Mouse (Mus musculus) limb, embryonic 10.5 days (tissue): Measurements from ENCODE around the gene Lrrc71. TPM values are rescaled to one million over a fixed set of nuclear protein-coding genes. Genes with fewer than 3 reads are reported as not detected.

ENCODE experiments used
- DNase-seq: peaks from one replicate; pipeline ENCODE4 v3.0.0-alpha.2; 2017; ENCODE audit warnings: low spot score
- H3K27ac ChIP-seq: fragments of 300-500 bp; sonication (generic); 2 replicates; pipeline ENCODE4 v1.5.1; 2016; ENCODE audit warnings: mild to moderate bottlenecking
- H3K27me3 ChIP-seq: fragments of 300-500 bp; sonication (generic); 2 replicates; pipeline ENCODE4 v1.6.1; 2016; ENCODE audit warnings: low read depth, mild to moderate bottlenecking; ENCODE audit not compliant: poor library complexity, severe bottlenecking
- H3K36me3 ChIP-seq: fragments of 300-500 bp; sonication (generic); 2 replicates; pipeline ENCODE4 v1.6.1; 2016; ENCODE audit warnings: mild to moderate bottlenecking, moderate library complexity
- H3K4me1 ChIP-seq: fragments of 300-500 bp; sonication (generic); 2 replicates; pipeline ENCODE4 v1.6.1; 2016
- H3K4me3 ChIP-seq: fragments of 300-500 bp; sonication (generic); 2 replicates; pipeline ENCODE4 v1.5.1; 2016; ENCODE audit warnings: mild to moderate bottlenecking, moderate library complexity
- H3K9me3 ChIP-seq: fragments of 300-500 bp; sonication (generic); replicated peaks from 2 replicates; pipeline ENCODE4 v1.6.1; 2016; ENCODE audit warnings: mild to moderate bottlenecking
- WGBS: fragments of 180-500 bp; shearing (Covaris S2); methylation state at CpG from one replicate; pipeline ENCODE4 v1.1.7; 2016; 5-methylcytosine and 5-hydroxymethylcytosine counted together
- polyA plus RNA-seq: library from polyadenylated mRNA; unstranded; fragments of >200 nt; fragmentation: Nextera tagmentation; extraction: Ambion mirVana; gene quantifications from 2 replicates; pipeline ENCODE4 v1.2.1, GENCODE M21; 2016

The Lrrc71 gene
- polyA plus RNA-seq, 1 experiment from 2014 or later = 0.43 TPM

DNA sequence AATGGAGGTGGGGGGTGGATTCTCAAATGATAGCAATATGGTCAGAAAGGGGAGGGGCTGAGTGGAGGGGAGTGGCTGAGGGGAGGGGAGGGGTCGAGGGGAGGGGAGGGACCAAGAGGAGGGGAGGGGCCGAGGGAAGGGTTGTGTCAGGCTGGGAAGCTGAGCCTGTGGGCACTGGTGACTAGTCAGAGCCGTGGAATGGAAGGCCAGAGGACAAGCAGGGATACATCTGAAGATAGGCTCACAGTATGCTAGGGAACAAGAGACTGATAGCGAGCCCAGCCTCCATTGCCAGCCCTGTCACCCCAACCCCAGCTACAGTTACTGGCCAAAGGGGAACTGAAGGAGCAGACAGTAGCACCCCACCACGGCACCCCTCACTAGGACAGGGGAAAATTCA, 10.2 kb upstream of the Lrrc71 start:
- no peak for DNase-seq
- no peaks in the 10 kb centered on the region for H3K9me3 ChIP-seq
- H3K36me3 ChIP-seq = peaks cover 42% of the 10 kb centered on the region
- peaks cover 46% of the 10 kb centered on the region for H3K27me3 ChIP-seq
- WGBS = 62% methylated on average over 3 of the region's 5 CpGs
- peak overlapping the region; percentile 66 for H3K27ac ChIP-seq
- no peak overlapping the region for H3K4me3 ChIP-seq
- H3K4me1 ChIP-seq = peaks cover 77% of the 10 kb centered on the region

DNA sequence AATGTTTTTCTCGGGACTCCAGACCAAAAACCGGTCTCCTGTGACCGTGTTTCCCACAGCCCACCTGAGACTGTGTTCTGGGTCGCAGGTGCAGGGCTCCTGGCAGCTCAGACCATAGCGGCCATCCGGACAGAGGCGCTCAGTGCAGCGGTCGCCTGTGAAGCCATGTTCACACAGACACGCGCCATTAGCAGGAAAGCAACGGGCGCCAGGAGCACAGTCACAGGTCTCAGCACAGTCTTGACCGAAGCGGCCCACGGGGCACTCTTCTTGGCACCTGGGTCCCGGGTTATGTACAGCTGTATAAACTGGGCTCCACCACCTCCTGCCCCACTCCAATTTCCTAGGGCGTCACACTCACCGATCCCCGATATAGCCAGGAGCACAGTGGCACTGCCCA, 8.1 kb upstream of the Lrrc71 start:
- H3K4me1 ChIP-seq = peaks cover 58% of the 10 kb centered on the region
- H3K27ac ChIP-seq = no peak overlapping the region; the same call in 1 of the 2 replicates
- peaks cover 56% of the 10 kb centered on the region for H3K27me3 ChIP-seq
- WGBS = 50% methylated on average over 20 of the region's 20 CpGs
- H3K4me3 ChIP-seq = no peak overlapping the region
- peaks cover 61% of the 10 kb centered on the region for H3K36me3 ChIP-seq
- no peaks in the 10 kb centered on the region for H3K9me3 ChIP-seq
- DNase-seq = no peak

DNA sequence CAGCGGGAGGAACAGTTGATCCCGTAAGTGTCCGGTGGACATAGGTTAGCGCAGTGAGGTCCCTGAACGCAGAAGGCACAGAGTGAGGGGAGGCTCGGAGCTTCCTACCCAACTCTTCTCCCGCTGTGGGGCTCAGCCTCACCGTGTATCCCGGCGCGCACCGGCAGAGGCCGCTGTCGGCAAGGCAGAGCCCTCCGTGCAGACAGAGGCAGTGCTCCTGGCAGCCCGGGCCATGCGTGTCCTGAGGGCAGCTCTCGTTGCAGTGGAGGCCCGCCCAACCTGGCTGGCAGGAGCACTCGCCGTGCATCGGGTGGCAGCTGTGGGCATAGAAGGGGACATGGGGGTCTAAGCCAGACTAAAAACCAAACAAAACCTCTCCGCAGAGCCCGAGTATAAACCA, 7.5 kb upstream of the Lrrc71 start:
- H3K4me3 ChIP-seq = no peak overlapping the region; the same call in 1 of the 2 replicates
- peak; percentile 92 for DNase-seq
- H3K9me3 ChIP-seq = no peaks in the 10 kb centered on the region
- no peak overlapping the region; the same call in 1 of the 2 replicates for H3K27ac ChIP-seq
- peaks cover 66% of the 10 kb centered on the region for H3K36me3 ChIP-seq
- peaks cover 57% of the 10 kb centered on the region for H3K27me3 ChIP-seq
- peaks cover 55% of the 10 kb centered on the region for H3K4me1 ChIP-seq
- WGBS = 3% methylated on average over 24 of the region's 24 CpGs

DNA sequence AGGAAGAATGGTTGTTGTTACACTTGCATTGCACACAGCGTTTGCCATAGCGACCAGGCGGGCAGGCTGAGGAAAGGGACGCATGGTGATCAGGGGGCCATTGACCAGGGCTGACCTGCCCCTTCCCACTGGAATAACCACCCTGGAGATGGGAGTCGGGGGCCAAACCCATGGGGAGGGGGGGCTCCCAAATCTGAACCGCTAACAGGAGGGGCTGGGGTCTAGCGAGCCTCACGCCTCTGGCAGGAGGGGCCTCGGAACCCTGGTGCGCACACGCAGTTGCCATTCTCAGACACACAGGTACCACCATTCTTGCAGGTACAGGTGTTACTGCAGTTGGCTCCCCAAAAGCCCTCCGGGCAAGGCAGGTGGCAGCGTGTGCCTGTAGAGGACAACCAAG, 5.4 kb upstream of the Lrrc71 start:
- peaks cover 37% of the 10 kb centered on the region for H3K4me1 ChIP-seq
- H3K27ac ChIP-seq = 0 out of 2 replicates have a peak overlapping the region, but pooled peaks have one; percentile 2
- WGBS = 82% methylated on average over 13 of the region's 13 CpGs
- DNase-seq = no peak
- H3K36me3 ChIP-seq = peaks cover 76% of the 10 kb centered on the region
- no peak overlapping the region for H3K4me3 ChIP-seq
- H3K9me3 ChIP-seq = no peaks in the 10 kb centered on the region
- peaks cover 73% of the 10 kb centered on the region for H3K27me3 ChIP-seq

DNA sequence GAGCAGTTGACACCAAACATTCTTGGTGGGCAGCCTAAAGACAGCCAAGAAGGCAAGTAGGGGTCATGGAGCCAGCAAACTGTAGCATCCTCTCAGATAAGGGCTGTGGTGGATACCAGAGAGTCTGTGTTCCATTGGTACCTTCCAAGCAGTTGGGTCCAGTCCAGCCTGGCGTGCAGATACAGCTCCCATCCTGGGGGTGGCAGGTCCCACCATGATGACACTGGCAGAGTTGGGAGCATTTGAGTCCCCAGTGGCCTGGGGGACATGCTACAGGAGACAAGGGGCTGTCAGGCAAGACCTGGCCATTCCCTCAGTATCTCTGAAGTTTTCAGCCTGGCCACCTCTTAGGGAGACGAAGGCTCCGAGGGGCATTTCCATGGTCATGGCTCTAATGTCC, 4.1 kb upstream of the Lrrc71 start:
- H3K4me3 ChIP-seq = no peak overlapping the region
- H3K36me3 ChIP-seq = peaks cover 63% of the 10 kb centered on the region
- DNase-seq = no peak
- H3K9me3 ChIP-seq = no peaks in the 10 kb centered on the region
- H3K27me3 ChIP-seq = peaks cover 76% of the 10 kb centered on the region
- no peak overlapping the region for H3K27ac ChIP-seq
- WGBS = 94% methylated on average over 3 of the region's 3 CpGs
- H3K4me1 ChIP-seq = peaks cover 31% of the 10 kb centered on the region

DNA sequence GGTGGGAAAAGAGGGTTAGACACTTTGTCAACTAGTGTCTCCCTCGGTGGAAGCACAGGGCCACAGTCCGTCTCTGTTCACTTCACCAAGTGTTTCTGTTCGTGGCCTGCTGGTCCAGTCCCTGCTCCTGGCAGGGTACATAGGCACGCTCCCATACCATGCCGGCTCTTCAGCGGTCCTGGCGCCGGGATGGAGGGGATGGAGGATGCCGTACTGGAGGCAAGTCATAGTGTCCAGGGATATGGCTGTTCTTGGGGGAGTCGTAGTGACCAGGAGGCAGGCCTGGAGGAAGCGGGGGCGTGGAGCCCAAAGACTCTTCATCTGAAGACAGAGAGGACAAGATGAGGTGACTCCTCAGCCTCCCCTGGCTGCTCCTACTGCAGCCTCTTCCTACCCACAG, 1.6 kb upstream of the Lrrc71 start:
- 90% methylated on average over 12 of the region's 12 CpGs for WGBS
- H3K27me3 ChIP-seq = peaks cover 59% of the 10 kb centered on the region

DNA sequence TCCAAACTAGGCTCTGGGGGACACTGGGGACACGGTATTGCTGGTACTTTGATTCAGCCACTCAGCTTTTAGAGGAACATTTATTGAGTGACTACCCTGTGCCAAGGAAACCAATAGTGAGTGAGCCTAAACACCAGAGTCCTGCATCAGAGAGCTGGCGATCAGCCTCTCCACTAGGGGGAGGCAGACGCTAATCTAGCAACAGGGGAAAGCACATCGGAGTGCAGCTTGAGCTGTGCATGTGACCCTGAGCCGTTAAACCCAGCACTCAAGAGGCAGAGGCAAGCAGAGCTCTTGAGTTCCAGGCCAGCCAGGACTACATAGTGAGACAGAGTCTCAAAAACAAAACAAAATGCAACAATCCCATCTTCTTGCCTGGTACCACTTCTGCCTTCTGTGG, 611 bp upstream of the Lrrc71 start:
- H3K36me3 ChIP-seq = peaks cover 47% of the 10 kb centered on the region
- 15% methylated on average over 5 of the region's 5 CpGs for WGBS
- H3K4me3 ChIP-seq = no peak overlapping the region
- H3K27ac ChIP-seq = no peak overlapping the region
- H3K4me1 ChIP-seq = peaks cover 37% of the 10 kb centered on the region
- DNase-seq = peak; percentile 55
- H3K9me3 ChIP-seq = no peaks in the 10 kb centered on the region
- H3K27me3 ChIP-seq = peaks cover 49% of the 10 kb centered on the region

More for the DNA sequence above, 1.6 kb upstream of the Lrrc71 start:
- Histone ChIP-seq H3K4me1 (peaks cover 30% of the 10 kb centered on the region), H3K4me3 (no peak overlapping the region), H3K36me3 (peaks cover 56% of the 10 kb centered on the region), H3K9me3 (no peaks in the 10 kb centered on the region), H3K27ac (0 out of 2 replicates have a peak overlapping the region, but pooled peaks have one; percentile 19)
- DNase-seq = no peak

DNA sequence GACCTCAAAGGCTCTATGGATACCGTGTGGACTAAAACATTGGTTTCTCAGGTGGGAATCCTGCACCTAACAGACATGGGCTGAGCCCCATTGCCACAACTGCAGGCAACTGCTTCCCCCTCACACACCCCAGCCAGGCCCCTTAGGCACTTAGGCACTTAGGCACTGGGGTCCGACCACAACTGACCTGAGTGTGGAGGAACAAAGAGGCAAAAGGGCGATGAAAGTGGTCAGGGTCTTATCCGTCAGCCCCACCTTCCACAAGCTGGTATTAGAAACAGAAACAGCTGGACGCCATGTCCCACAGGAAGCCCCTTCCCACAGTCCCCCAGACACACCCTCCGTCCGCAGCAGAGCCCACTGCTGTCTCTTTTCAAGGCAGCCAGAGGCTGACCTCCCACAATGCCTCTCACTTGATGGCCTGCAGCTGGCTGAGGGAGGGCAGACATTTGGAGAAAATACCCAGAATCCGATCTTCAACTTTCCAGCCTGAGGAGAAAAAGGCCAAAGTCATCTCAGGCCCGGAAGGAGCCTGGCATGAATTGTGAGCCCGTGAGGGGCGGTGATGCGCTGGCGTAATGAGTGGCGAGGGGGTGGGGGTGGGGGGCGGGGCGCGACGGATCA, 3.3 kb downstream of the Lrrc71 start:
- peak overlapping the region; percentile 83 for H3K27ac ChIP-seq
- no peaks in the 10 kb centered on the region for H3K9me3 ChIP-seq
- peaks cover 32% of the 10 kb centered on the region for H3K4me1 ChIP-seq
- peak; percentile 72 for DNase-seq
- peak overlapping the region; percentile 35 for H3K4me3 ChIP-seq
- H3K36me3 ChIP-seq = peaks cover 12% of the 10 kb centered on the region
- H3K27me3 ChIP-seq = peaks cover 27% of the 10 kb centered on the region
- WGBS = 20% methylated on average over 18 of the region's 18 CpGs

DNA sequence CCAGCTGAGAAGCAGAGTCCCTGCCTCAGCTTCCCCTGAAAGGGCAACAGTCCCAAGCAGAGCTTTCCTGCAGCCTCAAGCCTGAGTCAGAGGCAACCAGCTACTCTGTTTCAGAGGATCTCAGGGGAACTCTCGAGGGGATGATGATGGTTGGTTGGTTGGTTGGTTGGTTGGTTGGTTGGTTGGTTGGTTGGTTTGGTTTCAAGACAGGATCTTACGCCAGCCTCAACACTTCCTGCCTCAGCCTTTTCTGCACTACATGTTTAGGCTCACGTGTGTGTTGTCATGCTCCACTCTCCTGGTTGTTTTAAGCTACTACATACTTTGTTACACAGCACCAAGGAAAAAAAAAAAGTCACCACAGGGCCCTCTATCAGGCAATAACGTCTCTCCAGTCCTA, 4.5 kb downstream of the Lrrc71 start:
- peaks cover 9% of the 10 kb centered on the region for H3K36me3 ChIP-seq
- WGBS = 89% methylated on average over 4 of the region's 4 CpGs
- peaks cover 20% of the 10 kb centered on the region; the same call in 1 of the 2 replicates for H3K27me3 ChIP-seq
- no peaks in the 10 kb centered on the region for H3K9me3 ChIP-seq
- peaks cover 32% of the 10 kb centered on the region for H3K4me1 ChIP-seq
- no peak for DNase-seq
- H3K4me3 ChIP-seq = no peak overlapping the region
- H3K27ac ChIP-seq = no peak overlapping the region

DNA sequence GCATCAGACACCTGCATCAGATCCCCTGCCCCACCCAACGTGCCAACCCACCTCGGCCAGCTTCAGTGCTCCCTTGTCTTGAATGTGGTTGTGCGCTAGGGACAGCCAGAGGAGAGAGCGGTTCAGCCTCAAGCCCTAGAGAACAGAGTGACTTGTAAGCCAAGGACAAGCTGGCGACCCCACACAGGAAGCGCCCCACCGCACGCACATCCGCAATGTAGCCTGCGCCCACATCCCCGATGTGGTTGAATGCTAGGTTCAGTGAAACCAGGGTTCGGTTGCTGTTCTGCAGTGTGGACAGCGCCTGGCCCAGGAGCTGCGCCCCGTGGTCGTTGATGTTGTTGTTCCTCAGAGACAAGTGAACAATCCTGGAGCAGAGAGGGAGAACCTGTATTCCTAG, 5.7 kb downstream of the Lrrc71 start:
- Histone ChIP-seq H3K9me3 (no peaks in the 10 kb centered on the region), H3K27me3 (peaks cover 10% of the 10 kb centered on the region; the same call in 1 of the 2 replicates), H3K4me3 (no peak overlapping the region), H3K36me3 (peaks cover 20% of the 10 kb centered on the region), H3K27ac (no peak overlapping the region), H3K4me1 (peaks cover 24% of the 10 kb centered on the region)
- 87% methylated on average over 16 of the region's 16 CpGs for whole genome bisulfite sequencing
- DNase-seq = no peak

DNA sequence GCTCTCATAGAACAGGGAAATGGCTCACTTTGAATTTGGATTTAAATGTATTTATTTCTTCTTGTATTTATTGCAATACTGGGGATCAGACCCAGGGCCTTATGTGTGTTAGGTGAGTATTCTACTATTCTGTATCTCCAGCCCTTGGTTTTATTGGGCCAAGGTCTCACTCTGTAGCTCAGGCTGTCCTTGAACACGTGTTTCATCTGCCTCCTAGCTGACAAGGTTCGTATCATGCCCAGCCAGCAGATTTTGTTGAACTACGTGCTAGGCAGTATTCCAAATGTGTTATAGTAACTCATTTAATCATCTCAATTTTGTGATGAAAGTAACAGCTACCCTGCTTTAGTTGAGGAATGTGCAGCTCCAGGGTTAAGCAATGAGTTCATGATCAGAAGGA, 6.4 kb downstream of the Lrrc71 start:
- no peak for DNase-seq
- Histone ChIP-seq H3K36me3 (peaks cover 26% of the 10 kb centered on the region), H3K4me3 (no peak overlapping the region), H3K27ac (no peak overlapping the region), H3K9me3 (no peaks in the 10 kb centered on the region), H3K27me3 (peaks cover 3% of the 10 kb centered on the region; the same call in 1 of the 2 replicates), H3K4me1 (peaks cover 24% of the 10 kb centered on the region)
- 89% methylated on average over 3 of the region's 3 CpGs for WGBS

DNA sequence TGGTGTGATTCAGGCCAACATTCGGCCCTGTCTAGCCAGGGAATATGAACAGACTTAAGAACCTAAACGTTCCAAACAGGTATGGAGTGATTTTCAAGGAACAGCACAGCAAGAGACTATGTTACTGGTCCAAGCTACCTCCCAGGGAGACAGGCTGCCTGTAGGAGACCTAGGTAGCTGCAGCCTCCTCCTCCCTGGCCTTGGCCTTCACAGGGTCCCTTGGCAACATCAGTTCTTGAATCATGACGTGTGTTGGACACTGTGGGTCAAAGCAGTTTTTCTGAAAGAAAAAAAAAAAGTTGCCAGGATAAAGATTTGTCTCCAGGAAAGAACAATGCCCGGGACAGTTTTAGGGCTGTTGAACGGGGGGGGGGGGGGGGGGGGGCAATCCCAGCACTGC, 9.5 kb downstream of the Lrrc71 start:
- 83% methylated on average over 5 of the region's 5 CpGs for WGBS
- Histone ChIP-seq H3K9me3 (no peaks in the 10 kb centered on the region), H3K4me1 (no peaks in the 10 kb centered on the region), H3K36me3 (peaks cover 57% of the 10 kb centered on the region), H3K4me3 (no peak overlapping the region), H3K27me3 (no peaks in the 10 kb centered on the region), H3K27ac (no peak overlapping the region)
- DNase-seq = no peak

DNA sequence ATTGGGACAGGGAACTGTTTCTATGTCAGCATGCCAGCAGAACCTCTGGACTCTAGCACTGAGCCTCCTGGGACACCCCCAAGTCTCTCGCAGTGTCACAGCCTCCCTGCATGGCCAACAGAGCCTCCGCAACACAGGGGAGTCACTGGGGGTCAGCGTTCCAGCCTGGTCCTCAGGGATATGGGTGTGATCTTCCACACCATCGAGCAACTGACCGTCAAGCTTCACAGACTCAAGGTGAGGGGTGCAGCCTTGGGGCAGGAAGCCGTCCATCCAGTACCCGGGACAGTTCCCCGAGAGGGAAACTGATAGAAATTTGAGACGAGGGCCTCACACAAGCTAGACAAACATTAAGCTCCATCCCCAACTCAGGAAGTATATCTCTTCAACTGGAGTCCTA, 13.1 kb downstream of the Lrrc71 start:
- peaks cover 93% of the 10 kb centered on the region for H3K36me3 ChIP-seq
- WGBS = 76% methylated on average over 9 of the region's 9 CpGs
- H3K27ac ChIP-seq = no peak overlapping the region
- H3K4me3 ChIP-seq = no peak overlapping the region
- DNase-seq = no peak
- no peaks in the 10 kb centered on the region for H3K27me3 ChIP-seq
- no peaks in the 10 kb centered on the region for H3K9me3 ChIP-seq
- no peaks in the 10 kb centered on the region for H3K4me1 ChIP-seq
